Mouse (Mus musculus): ENCODE measurements at regions not wholly inside any gene's neighbourhood (a gene's known extent, or its start where the extent isn't known, plus 50 kb on each side); places are given as distances from the start of the nearest gene placed in this dataset.

GRCm38 (mm10) chr8:115427490-115427889 lies 280.1 kb downstream of the Maf start:
- TF ChIP-seq CTCF (IDR thresholded peaks at IDR 0.05; ENCODE audit: control insufficient read depth, insufficient read depth, insufficient replicate concordance, low read depth, low read length) (no peak), POLR2A (IDR thresholded peaks at IDR 0.05; ENCODE audit: control insufficient read depth, low read depth, low read length) (no peak)

Measured in testis, adult 2 months (tissue).